Mouse (Mus musculus) heart, embryonic 11.5 days (tissue): ENCODE measurements at regions not wholly inside any gene's neighbourhood (a gene's known extent, or its start where the extent isn't known, plus 50 kb on each side); places are given as distances from the start of the nearest gene placed in this dataset.

Experiments used
- ATAC-seq: fragments of 200-750 bp; cut with Nextera tagmentation; replicated peaks from 2 replicates; pipeline ENCODE4 v1.8.0; 2017; ENCODE audit warnings: moderate library complexity; ENCODE audit not compliant: insufficient number of reproducible peaks, low FRiP score, low TSS enrichment
- H3K27ac ChIP-seq: fragments of 300-500 bp; sonication (generic); 2 replicates; pipeline ENCODE4 v1.5.1; 2014; ENCODE audit warnings: mild to moderate bottlenecking, low read depth, low read length
- H3K27me3 ChIP-seq: fragments of 300-500 bp; sonication (generic); 2 replicates; pipeline ENCODE4 v1.6.1; 2014; ENCODE audit warnings: mild to moderate bottlenecking, low read length, mixed read lengths; ENCODE audit not compliant: control insufficient read depth, insufficient read depth
- H3K36me3 ChIP-seq: fragments of 300-500 bp; sonication (generic); 2 replicates; pipeline ENCODE4 v1.6.1; 2014; ENCODE audit warnings: mild to moderate bottlenecking, low read length, moderate library complexity, mixed read lengths; ENCODE audit not compliant: control insufficient read depth, insufficient read depth
- H3K4me1 ChIP-seq: fragments of 300-500 bp; sonication (generic); 2 replicates; pipeline ENCODE4 v1.6.1; 2014; ENCODE audit warnings: low read length; ENCODE audit not compliant: control insufficient read depth, insufficient read depth
- H3K4me2 ChIP-seq: fragments of 300-500 bp; sonication (generic); 2 replicates; pipeline ENCODE4 v1.6.1; 2014; ENCODE audit warnings: mild to moderate bottlenecking, moderate library complexity
- H3K4me3 ChIP-seq: fragments of 300-500 bp; sonication (generic); 2 replicates; pipeline ENCODE4 v1.5.1; 2014; ENCODE audit warnings: low read depth, low read length
- H3K9ac ChIP-seq: fragments of 300-500 bp; sonication (generic); 2 replicates; pipeline ENCODE4 v1.6.1; 2014; ENCODE audit warnings: mild to moderate bottlenecking, low read depth, low read length, moderate library complexity
- H3K9me3 ChIP-seq: fragments of 300-500 bp; sonication (generic); replicated peaks from 2 replicates; pipeline ENCODE4 v1.6.1; 2016; ENCODE audit warnings: low read length; ENCODE audit not compliant: control insufficient read depth
- WGBS: fragments of 180-500 bp; shearing (Covaris S2); extraction: QIAGEN DNeasy Blood & Tissue Kit; methylation state at CpG from one replicate; pipeline ENCODE4 v1.1.7; 2014; ENCODE audit not compliant: insufficient replicate concordance; 5-methylcytosine and 5-hydroxymethylcytosine counted together

GRCm38 (mm10) chr2:9691906-9692305 lies 189.1 kb upstream of the 4930412O13Rik start:
- WGBS, result 71% methylated on average over 8 of the region's 8 CpGs

GRCm38 (mm10) chr2:9693351-9693750 lies 187.7 kb upstream of the 4930412O13Rik start:
- Histone ChIP-seq H3K4me1 (no peaks in the 10 kb centered on the region), H3K27me3 (no peaks in the 10 kb centered on the region), H3K4me2 (no peak overlapping the region), H3K27ac (no peak overlapping the region), H3K4me3 (no peak overlapping the region), H3K9ac (no peak overlapping the region), H3K9me3 (no peaks in the 10 kb centered on the region), H3K36me3 (no peaks in the 10 kb centered on the region)
- ATAC-seq, result no peak
- 57% methylated on average over 9 of the region's 9 CpGs for WGBS

More at GRCm38 (mm10) chr2:9691906-9692305, 189.1 kb upstream of the 4930412O13Rik start:
- no peaks in the 10 kb centered on the region for H3K27me3 ChIP-seq
- ATAC-seq, result no peak
- no peak overlapping the region for H3K4me2 ChIP-seq
- H3K9ac ChIP-seq, result no peak overlapping the region
- no peaks in the 10 kb centered on the region for H3K36me3 ChIP-seq
- no peaks in the 10 kb centered on the region for H3K4me1 ChIP-seq
- H3K27ac ChIP-seq, result no peak overlapping the region
- H3K9me3 ChIP-seq, result no peaks in the 10 kb centered on the region
- H3K4me3 ChIP-seq, result no peak overlapping the region

GRCm38 (mm10) chr2:9694178-9694577 lies 186.9 kb upstream of the 4930412O13Rik start:
- Histone ChIP-seq H3K27ac (no peak overlapping the region), H3K9me3 (no peaks in the 10 kb centered on the region), H3K4me3 (no peak overlapping the region), H3K36me3 (no peaks in the 10 kb centered on the region), H3K4me2 (no peak overlapping the region), H3K9ac (no peak overlapping the region), H3K27me3 (no peaks in the 10 kb centered on the region), H3K4me1 (no peaks in the 10 kb centered on the region)
- WGBS, result 86% methylated on average over 8 of the region's 8 CpGs
- no peak for ATAC-seq

- H3K36me3 ChIP-seq, result no peaks in the 10 kb centered on the region
- no peaks in the 10 kb centered on the region for H3K9me3 ChIP-seq
- H3K27me3 ChIP-seq, result no peaks in the 10 kb centered on the region
- H3K4me3 ChIP-seq, result no peak overlapping the region
- H3K9ac ChIP-seq, result no peak overlapping the region
- no peak overlapping the region for H3K4me2 ChIP-seq
- H3K4me1 ChIP-seq, result no peaks in the 10 kb centered on the region
- 78% methylated on average over 6 of the region's 6 CpGs for WGBS
- no peak for ATAC-seq
- H3K27ac ChIP-seq, result no peak overlapping the region
These were observed 183.3 kb upstream of the 4930412O13Rik start for GRCm38 (mm10) chr2:9697591-9698345.

GRCm38 (mm10) chr2:9704266-9704665 lies 176.8 kb upstream of the 4930412O13Rik start:
- no peaks in the 10 kb centered on the region for H3K36me3 ChIP-seq
- 76% methylated on average over 3 of the region's 3 CpGs for WGBS
- no peaks in the 10 kb centered on the region for H3K27me3 ChIP-seq
- H3K27ac ChIP-seq, result no peak overlapping the region
- H3K4me3 ChIP-seq, result no peak overlapping the region
- no peak overlapping the region for H3K4me2 ChIP-seq
- no peak overlapping the region for H3K9ac ChIP-seq
- no peaks in the 10 kb centered on the region for H3K9me3 ChIP-seq
- no peaks in the 10 kb centered on the region for H3K4me1 ChIP-seq
- ATAC-seq, result no peak

GRCm38 (mm10) chr2:9709466-9709865 lies 171.6 kb upstream of the 4930412O13Rik start:
- Histone ChIP-seq H3K27ac (no peak overlapping the region), H3K9me3 (no peaks in the 10 kb centered on the region), H3K27me3 (no peaks in the 10 kb centered on the region), H3K4me1 (no peaks in the 10 kb centered on the region), H3K36me3 (no peaks in the 10 kb centered on the region), H3K4me2 (no peak overlapping the region), H3K9ac (no peak overlapping the region), H3K4me3 (no peak overlapping the region)
- ATAC-seq, result no peak
- 76% methylated on average over 7 of the region's 7 CpGs for WGBS

GRCm38 (mm10) chr2:9717904-9718303 lies 163.1 kb upstream of the 4930412O13Rik start:
- Histone ChIP-seq H3K4me1 (no peaks in the 10 kb centered on the region), H3K4me2 (no peak overlapping the region), H3K9ac (no peak overlapping the region), H3K27ac (no peak overlapping the region), H3K36me3 (no peaks in the 10 kb centered on the region), H3K9me3 (no peaks in the 10 kb centered on the region), H3K4me3 (no peak overlapping the region), H3K27me3 (no peaks in the 10 kb centered on the region)
- ATAC-seq, result no peak
- 39% methylated on average over 1 of the region's 1 CpGs for WGBS

GRCm38 (mm10) chr2:9733243-9733642 lies 147.8 kb upstream of the 4930412O13Rik start:
- no peaks in the 10 kb centered on the region for H3K36me3 ChIP-seq

GRCm38 (mm10) chr2:9744181-9744580 lies 136.9 kb upstream of the 4930412O13Rik start:
- H3K9me3 ChIP-seq, result no peaks in the 10 kb centered on the region

More at GRCm38 (mm10) chr2:9733243-9733642, 147.8 kb upstream of the 4930412O13Rik start:
- H3K4me3 ChIP-seq, result no peak overlapping the region
- 80% methylated on average over 7 of the region's 7 CpGs for WGBS
- H3K27ac ChIP-seq, result no peak overlapping the region
- H3K4me2 ChIP-seq, result no peak overlapping the region
- no peaks in the 10 kb centered on the region for H3K9me3 ChIP-seq
- H3K4me1 ChIP-seq, result no peaks in the 10 kb centered on the region
- no peak overlapping the region for H3K9ac ChIP-seq
- no peak for ATAC-seq
- no peaks in the 10 kb centered on the region for H3K27me3 ChIP-seq

More at GRCm38 (mm10) chr2:9744181-9744580, 136.9 kb upstream of the 4930412O13Rik start:
- no peaks in the 10 kb centered on the region for H3K27me3 ChIP-seq
- H3K9ac ChIP-seq, result no peak overlapping the region
- WGBS, result 76% methylated on average over 3 of the region's 3 CpGs
- no peaks in the 10 kb centered on the region for H3K4me1 ChIP-seq
- no peak for ATAC-seq
- no peak overlapping the region for H3K4me3 ChIP-seq
- no peaks in the 10 kb centered on the region for H3K36me3 ChIP-seq
- H3K27ac ChIP-seq, result no peak overlapping the region
- H3K4me2 ChIP-seq, result no peak overlapping the region
